Mouse (Mus musculus) cerebellum, postnatal 14 days (tissue): ENCODE measurements around the gene Sowaha.

Experiments
- DNase-seq, 2 experiments: peaks; one replicate each; pipeline ENCODE4 v3.0.0; 2021; ENCODE audit warnings: mixed read lengths in 2 of 2

Sowaha gene

GRCm38 (mm10) chr11:53479783-53480301, at the start of gene Sowaha, which contains the start of gene Gm9945:
TSS of gene Sowaha (minus strand) at chr11:53480274.
TSS of gene Gm9945 (plus strand) at chr11:53480166.
- peak; percentile 78 to 79 for DNase-seq

- peak; percentile 81 to 84 for DNase-seq
Measured at GRCm38 (mm10) chr11:53529253-53529557, 49.1 kb upstream of the Sowaha start.

- no peak for DNase-seq
Measured at GRCm38 (mm10) chr11:53528397-53529252, 48.6 kb upstream of the Sowaha start.

GRCm38 (mm10) chr11:53525461-53525860, 45.4 kb upstream of the Sowaha start:
- DNase-seq = peak in 1 of 2 experiments; percentile 30

- DNase-seq = peak; percentile 44 to 65
Measured at GRCm38 (mm10) chr11:53524905-53525304, 44.8 kb upstream of the Sowaha start.

- DNase-seq = peak; percentile 49 to 58
Measured at GRCm38 (mm10) chr11:53523545-53524405, 43.7 kb upstream of the Sowaha start.

GRCm38 (mm10) chr11:53522930-53523329, 42.9 kb upstream of the Sowaha start:
- DNase-seq = peak; percentile 76 to 84

- no peak for DNase-seq
Measured at GRCm38 (mm10) chr11:53522362-53522761, 42.3 kb upstream of the Sowaha start.

GRCm38 (mm10) chr11:53521821-53522131, 41.7 kb upstream of the Sowaha start:
- DNase-seq = peak in 1 of 2 experiments; percentile 52

- peak; percentile 60 to 68 for DNase-seq
Measured at GRCm38 (mm10) chr11:53521120-53521820, 41.2 kb upstream of the Sowaha start.

- DNase-seq = peak; percentile 74 to 79
Measured at GRCm38 (mm10) chr11:53520122-53520978, 40.3 kb upstream of the Sowaha start.

- peak; percentile 67 to 77 for DNase-seq
Measured at GRCm38 (mm10) chr11:53519207-53520121, 39.4 kb upstream of the Sowaha start, which contains the start of gene Sept8. TSS of gene Sept8 (plus strand) at chr11:53519257.

- DNase-seq = no peak
Measured at GRCm38 (mm10) chr11:53518759-53519158, 38.7 kb upstream of the Sowaha start.

GRCm38 (mm10) chr11:53516775-53517627, 36.9 kb upstream of the Sowaha start:
- DNase-seq = no peak

- DNase-seq = no peak
Measured at GRCm38 (mm10) chr11:53510351-53510750, 30.3 kb upstream of the Sowaha start.

GRCm38 (mm10) chr11:53508591-53508990, 28.5 kb upstream of the Sowaha start:
- no peak for DNase-seq

GRCm38 (mm10) chr11:53508152-53508551, 28.1 kb upstream of the Sowaha start:
- DNase-seq = peak in 1 of 2 experiments; percentile 42

- DNase-seq = peak; percentile 57 to 72
Measured at GRCm38 (mm10) chr11:53507098-53507805, 27.2 kb upstream of the Sowaha start.
